Mouse (Mus musculus) midbrain, postnatal 0 days (tissue): Measurements from ENCODE around the gene Parp11. TPM values are rescaled to one million over a fixed set of nuclear protein-coding genes. Genes with fewer than 3 reads are reported as not detected.

Experiments
- ATAC-seq: fragments of 200-750 bp; cut with Nextera tagmentation; 2 replicates; pipeline ENCODE4 v1.8.0; 2017; ENCODE audit warnings: moderate number of reproducible peaks, mild to moderate bottlenecking, moderate TSS enrichment, moderate library complexity; ENCODE audit not compliant: low FRiP score
- DNase-seq: peaks from one replicate; pipeline ENCODE4 v3.0.0-alpha.2; 2015; ENCODE audit warnings: low spot score
- H3K27ac ChIP-seq: fragments of 300-500 bp; sonication (generic); 2 replicates; pipeline ENCODE4 v1.5.1; 2014; ENCODE audit warnings: low read depth, mild to moderate bottlenecking, low read length, mixed read lengths
- H3K27me3 ChIP-seq: fragments of 300-500 bp; sonication (generic); 2 replicates; pipeline ENCODE4 v1.6.1; 2014; ENCODE audit warnings: low read length, control low read depth, mixed read lengths; ENCODE audit not compliant: insufficient read depth
- H3K36me3 ChIP-seq: fragments of 300-500 bp; sonication (generic); 2 replicates; pipeline ENCODE4 v1.6.1; 2014; ENCODE audit warnings: low read length, control low read depth, mixed read lengths; ENCODE audit not compliant: insufficient read depth
- H3K4me1 ChIP-seq: fragments of 300-500 bp; sonication (generic); 2 replicates; pipeline ENCODE4 v1.6.1; 2014; ENCODE audit warnings: mild to moderate bottlenecking, control low read depth, antibody characterized with exemption, low read length, mixed read lengths; ENCODE audit not compliant: insufficient read depth
- H3K4me2 ChIP-seq: fragments of 300-500 bp; sonication (generic); 2 replicates; pipeline ENCODE4 v1.6.1; 2014; ENCODE audit warnings: low read depth, mild to moderate bottlenecking, low read length, mixed read lengths; ENCODE audit not compliant: poor library complexity, severe bottlenecking
- H3K4me3 ChIP-seq: fragments of 300-500 bp; sonication (generic); 2 replicates; pipeline ENCODE4 v1.5.1; 2014; ENCODE audit warnings: low read depth, mild to moderate bottlenecking, low read length, moderate library complexity
- H3K9ac ChIP-seq: fragments of 300-500 bp; sonication (generic); replicated peaks from 2 replicates; pipeline ENCODE4 v1.6.1; 2014; ENCODE audit warnings: mild to moderate bottlenecking, low read length, moderate library complexity, mixed read lengths; ENCODE audit not compliant: poor library complexity, severe bottlenecking
- H3K9me3 ChIP-seq: fragments of 300-500 bp; sonication (generic); 2 replicates; pipeline ENCODE4 v1.6.1; 2016; ENCODE audit warnings: low read length, control low read depth
- CTCF ChIP-seq: IDR thresholded peaks from 2 replicates; pipeline ENCODE4 v1.5.1; 2016; ENCODE audit warnings: antibody characterized with exemption, mild to moderate bottlenecking
- WGBS: fragments of 180-500 bp; shearing (Covaris S2); extraction: QIAGEN DNeasy Blood & Tissue Kit; methylation state at CpG from one replicate; pipeline ENCODE4 v1.1.7; 2014; 5-methylcytosine and 5-hydroxymethylcytosine counted together
- polyA plus RNA-seq: library from polyadenylated mRNA; unstranded; fragments of >200 nt; fragmentation: Nextera tagmentation; extraction: Ambion mirVana; gene quantifications from 2 replicates; pipeline ENCODE4 v1.2.1, GENCODE M21; 2015
- total RNA-seq: library from RNA; depleted of rRNA; stranded (reverse); fragments of >200 nt; gene quantifications from 2 replicates; pipeline ENCODE4 v1.2.3, GENCODE M21; 2014; rRNA removed

Parp11 gene
- total RNA-seq (68.5 and 73.2 TPM in 2 replicates), polyA plus RNA-seq (51.5 and 57.2 TPM in 2 replicates)

DNA sequence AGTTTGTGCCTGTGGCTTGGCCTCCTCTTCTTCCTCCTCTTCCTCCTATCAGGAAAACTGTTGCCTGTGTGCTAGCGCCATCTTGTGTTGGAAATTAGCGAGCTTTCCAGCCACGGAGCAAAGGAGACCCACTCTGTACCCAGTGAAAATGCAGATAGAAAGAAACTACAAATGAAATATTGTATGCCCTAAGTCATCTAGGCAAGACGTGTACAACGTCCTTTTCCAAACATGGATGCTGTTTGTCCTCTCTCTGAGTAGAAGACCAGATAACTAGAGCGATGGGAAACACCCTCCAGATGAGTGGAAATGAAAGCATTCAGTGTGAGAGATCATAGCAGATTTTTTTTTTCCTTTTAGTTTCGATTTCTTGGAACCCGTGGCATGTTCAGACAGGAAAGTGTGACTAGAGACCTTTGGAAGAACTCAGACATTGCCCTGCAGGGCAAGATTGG lies at the start of gene Parp11:
Parp11 (plus strand) TSS at position 405 of the 455 bp plus-strand sequence.
- no peak for ATAC-seq
- 16% methylated on average over 8 of the region's 8 CpGs for WGBS
- H3K27me3 ChIP-seq: no peaks in the 10 kb centered on the region
- no peak within 1 kb of the TSS for H3K27ac ChIP-seq
- H3K4me2 ChIP-seq: no peak within 1 kb of the TSS
- peaks cover 3% of the 10 kb centered on the region; the same call in 1 of the 2 replicates for H3K4me1 ChIP-seq
- no peak within 1 kb of the TSS for H3K4me3 ChIP-seq
- H3K36me3 ChIP-seq: no peaks in the 10 kb centered on the region
- peak; percentile 97 for TF ChIP-seq CTCF
- H3K9ac ChIP-seq: no peak within 1 kb of the TSS
- no peaks in the 10 kb centered on the region for H3K9me3 ChIP-seq
- DNase-seq: peak; percentile 75

DNA sequence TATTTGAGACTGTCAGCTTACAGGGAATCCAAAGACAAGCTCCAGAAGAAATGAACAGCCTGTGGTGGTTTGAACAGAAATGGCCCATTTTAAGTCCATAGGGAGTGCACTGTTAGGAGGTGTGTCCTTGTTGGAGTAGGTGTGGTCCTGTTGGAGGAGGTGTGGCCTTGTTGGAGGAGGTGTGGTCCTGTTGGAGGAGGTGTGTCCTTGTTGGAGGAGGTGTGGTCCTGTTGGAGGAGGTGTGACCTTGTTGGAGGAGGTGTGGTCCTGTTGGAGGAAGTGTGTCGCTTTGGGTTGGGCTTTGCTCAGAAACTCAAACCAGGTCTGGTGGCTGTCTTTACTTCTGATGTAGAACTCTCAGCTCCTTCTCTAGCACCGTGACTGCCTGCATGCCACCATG lies 48.6 kb upstream of the Parp11 start:
- no peak for ATAC-seq

DNA sequence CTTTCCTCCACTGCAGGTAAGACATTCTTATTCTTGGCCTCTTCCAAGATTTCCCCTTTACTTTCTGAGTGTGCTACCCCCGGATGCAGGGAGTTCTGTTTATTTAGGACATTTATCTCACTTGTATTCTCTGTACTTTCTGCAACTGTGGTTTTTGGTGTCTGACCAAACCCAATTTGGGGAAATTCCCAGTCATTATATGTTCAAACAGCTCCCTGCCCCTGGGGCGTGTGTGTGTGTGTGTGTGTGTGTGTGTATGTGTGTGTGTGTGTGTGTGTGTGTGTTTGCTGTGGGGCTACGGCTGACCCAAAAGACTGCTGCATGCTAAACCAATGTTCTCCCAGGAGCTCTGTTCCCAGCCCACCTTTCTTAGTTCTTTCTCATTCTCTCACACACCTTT lies 45.2 kb upstream of the Parp11 start:
- no peak for TF ChIP-seq CTCF
- ATAC-seq (no peak), DNase-seq (no peak)
- no peak overlapping the region for H3K27ac ChIP-seq
- no peaks in the 10 kb centered on the region for H3K36me3 ChIP-seq
- H3K4me3 ChIP-seq: no peak overlapping the region
- no peaks in the 10 kb centered on the region for H3K4me1 ChIP-seq
- H3K27me3 ChIP-seq: no peaks in the 10 kb centered on the region
- no peak overlapping the region for H3K9ac ChIP-seq
- no peak overlapping the region for H3K4me2 ChIP-seq
- 66% methylated on average over 3 of the region's 3 CpGs for WGBS
- H3K9me3 ChIP-seq: no peaks in the 10 kb centered on the region

More for the DNA sequence above, 48.6 kb upstream of the Parp11 start:
- no peaks in the 10 kb centered on the region for H3K9me3 ChIP-seq
- no peak overlapping the region for H3K27ac ChIP-seq
- no peak for TF ChIP-seq CTCF
- no peak overlapping the region for H3K4me3 ChIP-seq
- H3K36me3 ChIP-seq: no peaks in the 10 kb centered on the region
- no peaks in the 10 kb centered on the region for H3K27me3 ChIP-seq
- H3K4me2 ChIP-seq: no peak overlapping the region
- no peaks in the 10 kb centered on the region; the same call in 1 of the 2 replicates for H3K4me1 ChIP-seq
- no peak for DNase-seq
- WGBS: 39% methylated on average over 2 of the region's 2 CpGs
- H3K9ac ChIP-seq: no peak overlapping the region

DNA sequence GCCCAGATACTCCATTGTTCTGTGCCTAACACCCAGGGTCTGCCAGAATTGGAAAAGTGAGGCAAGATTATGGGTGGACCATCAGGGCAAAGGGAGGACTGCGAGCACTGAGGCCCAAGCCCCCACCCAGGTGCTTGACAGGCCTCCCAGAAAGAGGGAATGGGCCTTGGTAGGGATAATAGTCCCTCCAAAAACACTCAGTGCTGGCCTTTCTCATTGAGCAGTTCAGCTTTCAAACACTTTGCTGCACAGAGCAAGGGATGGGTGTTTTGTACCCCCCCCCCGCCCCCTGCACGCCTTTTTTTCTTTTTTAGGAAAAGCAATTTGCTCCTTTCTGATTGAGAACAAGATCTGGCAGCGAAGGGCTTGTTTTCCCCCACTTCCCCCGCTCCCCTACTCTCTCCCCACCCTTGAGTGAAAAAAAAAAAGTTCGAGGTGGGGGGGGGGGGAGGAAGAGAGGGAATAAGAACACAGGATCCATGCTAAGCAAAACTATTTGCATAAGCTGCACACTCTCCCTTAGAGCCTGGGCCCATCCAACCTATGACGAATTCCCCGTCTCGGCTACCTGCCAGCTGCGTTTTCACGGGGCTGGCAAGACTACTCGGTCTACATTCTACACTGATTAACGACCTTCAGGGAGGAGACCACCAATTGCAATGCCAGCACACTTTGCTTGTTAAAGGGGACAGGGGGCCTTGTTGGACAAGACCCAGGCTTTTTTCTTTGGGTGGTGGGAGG lies 42.4 kb upstream of the Parp11 start:
- H3K4me3 ChIP-seq: no peak overlapping the region
- no peak for TF ChIP-seq CTCF
- H3K4me1 ChIP-seq: no peaks in the 10 kb centered on the region
- no peaks in the 10 kb centered on the region for H3K36me3 ChIP-seq
- H3K9me3 ChIP-seq: no peaks in the 10 kb centered on the region
- no peaks in the 10 kb centered on the region for H3K27me3 ChIP-seq
- ATAC-seq (peak; percentile 83), DNase-seq (peak; percentile 80)
- H3K4me2 ChIP-seq: no peak overlapping the region
- WGBS: 29% methylated on average over 12 of the region's 13 CpGs
- no peak overlapping the region for H3K9ac ChIP-seq
- H3K27ac ChIP-seq: no peak overlapping the region

DNA sequence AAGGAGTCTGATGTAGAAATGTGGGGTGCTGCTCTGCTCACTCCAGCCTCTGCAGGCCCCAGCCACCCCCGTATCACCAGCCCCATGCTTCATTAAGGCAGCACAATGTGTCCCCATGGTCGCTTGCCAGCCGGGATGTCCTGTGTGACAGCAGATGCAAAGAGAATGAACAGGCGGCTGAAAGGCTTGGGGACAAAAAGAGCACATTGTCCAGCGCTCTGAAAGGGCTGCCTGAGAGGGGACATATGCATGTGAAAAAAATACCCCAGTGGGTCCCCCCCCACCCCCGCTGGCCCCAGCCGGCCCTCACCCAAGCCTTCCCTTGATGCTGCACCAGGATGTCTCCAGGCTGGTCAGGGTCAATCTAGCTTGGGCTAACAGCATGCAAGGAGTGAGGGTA lies 41.0 kb upstream of the Parp11 start:
- WGBS: 22% methylated on average over 7 of the region's 7 CpGs
- no peak for TF ChIP-seq CTCF
- peak; percentile 83 for DNase-seq
- Histone ChIP-seq H3K27ac (no peak overlapping the region), H3K27me3 (no peaks in the 10 kb centered on the region), H3K9me3 (no peaks in the 10 kb centered on the region), H3K4me3 (no peak overlapping the region), H3K4me2 (no peak overlapping the region), H3K4me1 (no peaks in the 10 kb centered on the region), H3K36me3 (no peaks in the 10 kb centered on the region), H3K9ac (no peak overlapping the region)
- ATAC-seq: peak; percentile 57; the same call in 1 of the 2 replicates

DNA sequence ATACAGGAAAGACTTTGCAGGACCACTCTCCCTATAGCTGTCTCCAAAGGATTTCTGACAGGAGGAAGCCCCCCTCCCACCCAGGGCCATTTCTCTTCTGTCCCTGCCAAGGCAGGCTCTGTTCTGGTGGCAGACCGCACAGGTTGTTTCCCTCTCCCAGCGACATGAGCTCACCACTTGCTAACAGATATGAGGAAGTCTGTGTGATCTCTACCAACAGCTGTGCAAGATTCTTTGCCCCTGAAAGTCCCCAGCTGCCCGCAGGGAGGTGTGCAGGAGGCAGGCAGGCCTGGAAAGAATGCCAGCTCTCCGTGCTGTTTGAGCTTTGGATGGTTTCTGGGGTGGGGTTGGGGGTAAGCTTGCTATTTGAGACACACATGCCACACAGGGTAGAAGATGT lies 38.9 kb upstream of the Parp11 start:
- 16% methylated on average over 4 of the region's 4 CpGs for WGBS

More for the DNA sequence above, 38.9 kb upstream of the Parp11 start:
- Histone ChIP-seq H3K9ac (no peak overlapping the region), H3K36me3 (no peaks in the 10 kb centered on the region), H3K27ac (no peak overlapping the region), H3K9me3 (no peaks in the 10 kb centered on the region), H3K27me3 (no peaks in the 10 kb centered on the region), H3K4me3 (no peak overlapping the region), H3K4me2 (no peak overlapping the region), H3K4me1 (no peaks in the 10 kb centered on the region)
- peak; percentile 43 for DNase-seq
- TF ChIP-seq CTCF: no peak
- no peak for ATAC-seq
